Mouse (Mus musculus) c-Kit-negative CD71-positive TER-119-positive erythroid progenitor cells, embryonic 14.5 days (primary cell): ENCODE measurements around the gene Arhgap40.

Source experiments
- DNase-seq: peaks from one replicate; pipeline ENCODE4 v3.0.0-alpha.2; 2013; ENCODE audit warnings: low read depth, low spot score

Gene Arhgap40

GRCm38 (mm10) chr2:158512528-158512927 is at the start of gene Arhgap40:
Gene Arhgap40 (plus strand): TSS chr2:158512796.
- DNase-seq: no peak

- DNase-seq: no peak
These were observed 38.4 kb upstream of the Arhgap40 start for GRCm38 (mm10) chr2:158474159-158474558.

DNA sequence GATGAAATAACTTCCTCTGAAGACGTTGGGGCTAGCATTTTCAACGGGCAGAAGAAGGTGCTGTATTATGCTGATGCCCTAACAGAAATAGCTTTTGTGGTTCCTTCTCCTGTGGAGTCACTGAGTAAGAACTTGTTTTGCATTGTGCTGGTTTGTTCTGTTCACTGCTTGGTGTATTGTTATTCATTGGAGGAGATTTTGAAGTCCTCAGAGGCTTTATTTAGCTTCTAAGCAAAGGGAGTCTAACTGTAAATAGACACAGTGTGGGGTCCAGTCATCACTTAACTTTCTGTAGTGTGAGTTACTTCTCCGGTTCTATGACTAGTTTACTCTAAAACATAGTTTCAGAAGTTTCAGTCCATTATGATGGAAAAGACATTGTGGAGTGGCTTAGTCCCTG is 35.0 kb upstream of the Arhgap40 start:
- DNase-seq: no peak

GRCm38 (mm10) chr2:158498457-158498856 is 14.1 kb upstream of the Arhgap40 start:
- DNase-seq: no peak

DNA sequence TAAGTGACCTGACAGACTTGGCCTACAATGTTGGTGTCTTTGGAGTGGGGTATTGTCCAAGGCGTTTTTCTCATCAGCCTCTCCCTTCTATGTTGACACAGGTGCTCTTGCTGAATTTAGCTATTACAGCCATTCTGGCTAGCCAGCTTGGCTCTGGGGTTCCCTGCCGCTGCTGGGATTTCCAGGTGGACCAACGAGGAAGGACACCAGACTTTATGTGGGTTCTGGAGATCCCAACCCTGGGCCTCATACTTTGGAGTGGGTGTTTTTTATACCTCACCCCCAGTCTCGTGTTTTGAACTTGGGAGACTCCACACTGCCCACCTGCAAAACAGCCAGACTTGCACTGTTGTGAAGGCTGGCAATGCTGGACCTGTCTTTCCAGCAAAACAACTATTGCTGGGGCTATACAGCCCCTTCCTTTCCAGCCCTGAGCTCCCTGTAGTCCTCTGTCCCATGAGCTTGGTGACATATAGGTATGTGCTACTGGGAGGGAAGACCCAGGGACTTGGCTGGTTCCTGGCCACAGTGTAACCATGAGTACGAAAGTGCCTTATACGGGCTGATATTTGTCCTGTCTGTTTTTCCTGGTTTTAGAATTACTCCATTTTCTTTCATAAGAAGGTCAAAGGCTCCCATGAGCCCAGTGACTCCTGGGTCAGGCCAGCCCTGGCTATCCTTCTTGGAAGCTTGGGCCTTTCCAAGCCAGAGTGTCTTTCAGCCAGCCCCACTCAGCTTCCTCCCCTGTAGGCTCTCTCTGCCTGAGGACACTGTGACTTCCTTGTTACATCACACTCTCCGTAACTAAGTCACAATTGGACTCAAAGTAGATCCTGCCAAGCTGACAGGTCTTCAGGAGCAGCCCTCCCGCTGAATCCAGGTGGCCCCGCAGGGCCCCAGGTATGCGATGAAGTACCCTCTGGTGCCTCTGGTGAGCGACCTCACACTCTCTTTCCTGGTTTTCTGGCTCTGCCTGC is 10.5 kb upstream of the Arhgap40 start, which contains the start of gene Adig:
Gene Adig, plus strand, starts transcription at position 777 of the 977 bp plus-strand sequence.
- DNase-seq: no peak

DNA sequence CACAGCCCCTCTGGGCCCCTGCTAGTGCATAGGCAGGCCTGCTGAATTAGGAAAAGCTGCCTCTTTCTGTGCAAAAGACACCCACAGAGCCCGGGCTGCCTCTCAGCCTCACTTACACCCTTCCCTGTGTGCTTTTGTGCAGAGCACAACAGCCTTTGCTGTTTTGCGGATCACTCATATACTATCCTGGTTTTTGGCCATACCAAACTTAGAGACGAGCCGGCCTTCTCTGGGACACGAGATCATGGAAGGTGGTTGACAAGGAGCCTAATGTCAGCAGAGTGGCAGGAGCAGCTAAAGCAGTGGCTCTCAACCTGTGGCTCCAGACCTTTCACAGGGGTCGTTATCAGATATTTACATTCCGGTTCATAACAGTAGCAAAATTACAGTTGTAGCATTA is 9.4 kb upstream of the Arhgap40 start:
- DNase-seq: no peak

- DNase-seq: no peak
These were observed 8.9 kb upstream of the Arhgap40 start for GRCm38 (mm10) chr2:158503671-158504070.

DNA sequence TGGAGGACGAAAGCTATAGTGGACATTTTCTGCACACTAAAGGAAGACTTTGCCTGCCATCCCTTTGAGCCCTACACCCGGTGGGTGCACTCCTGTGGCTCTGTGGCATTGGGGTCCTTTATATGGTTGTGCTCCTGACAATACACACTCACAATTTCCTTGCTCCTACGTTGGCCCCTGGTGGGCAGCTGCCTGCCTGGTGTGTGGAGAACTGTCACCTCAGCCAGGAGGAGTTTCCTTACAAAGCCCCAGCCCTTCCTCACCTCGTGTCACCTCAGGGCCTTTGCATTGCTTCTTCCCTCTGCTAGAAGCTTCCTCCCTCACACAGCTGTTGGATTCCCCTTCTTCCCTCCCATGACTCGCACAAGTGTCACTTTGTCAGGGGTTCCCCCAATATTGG is 6.1 kb upstream of the Arhgap40 start:
- no peak for DNase-seq

DNA sequence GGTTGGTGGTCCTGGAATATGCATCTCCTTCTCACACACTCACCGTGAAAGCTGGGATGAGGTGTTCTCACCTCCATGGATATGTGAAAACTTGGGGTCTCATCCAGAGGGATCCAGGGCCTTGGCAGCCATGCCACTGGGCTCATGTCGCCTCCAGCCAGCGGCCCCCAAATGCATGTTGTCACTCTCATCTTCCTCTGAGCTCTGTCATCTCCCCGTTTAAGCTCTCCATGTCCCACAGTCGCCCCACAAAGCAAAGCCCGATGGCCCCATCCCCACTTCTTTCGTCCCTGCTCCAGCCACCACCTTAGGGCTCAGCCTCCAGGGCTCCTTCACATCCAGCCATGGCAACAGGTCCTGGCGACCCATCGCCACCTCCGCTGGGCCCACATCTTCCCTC is 5.5 kb upstream of the Arhgap40 start:
- no peak for DNase-seq

DNA sequence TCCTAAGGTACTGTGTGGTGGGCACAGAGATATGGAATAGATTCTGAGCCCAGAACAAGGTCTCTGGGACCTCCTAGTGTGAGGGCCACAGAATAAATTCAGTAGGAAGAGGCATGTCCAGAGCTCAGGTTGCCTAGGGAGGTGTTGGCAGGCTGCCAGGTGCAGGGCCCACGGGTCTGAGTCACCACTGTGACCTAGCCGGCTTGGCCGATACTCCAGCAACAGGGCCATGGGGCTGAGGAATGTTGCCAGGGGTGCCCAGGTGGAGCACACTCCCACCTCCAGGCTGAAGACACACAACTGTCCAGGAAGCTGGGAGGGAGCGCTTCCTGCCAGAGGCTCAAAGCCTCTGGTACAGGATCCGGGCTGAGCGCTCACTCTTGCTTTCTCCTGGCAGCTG is 1.9 kb upstream of the Arhgap40 start:
- DNase-seq: no peak

GRCm38 (mm10) chr2:158513821-158514336 is 1.3 kb downstream of the Arhgap40 start:
- DNase-seq: no peak

- DNase-seq: no peak
These were observed 6.0 kb downstream of the Arhgap40 start for GRCm38 (mm10) chr2:158518583-158518982.

DNA sequence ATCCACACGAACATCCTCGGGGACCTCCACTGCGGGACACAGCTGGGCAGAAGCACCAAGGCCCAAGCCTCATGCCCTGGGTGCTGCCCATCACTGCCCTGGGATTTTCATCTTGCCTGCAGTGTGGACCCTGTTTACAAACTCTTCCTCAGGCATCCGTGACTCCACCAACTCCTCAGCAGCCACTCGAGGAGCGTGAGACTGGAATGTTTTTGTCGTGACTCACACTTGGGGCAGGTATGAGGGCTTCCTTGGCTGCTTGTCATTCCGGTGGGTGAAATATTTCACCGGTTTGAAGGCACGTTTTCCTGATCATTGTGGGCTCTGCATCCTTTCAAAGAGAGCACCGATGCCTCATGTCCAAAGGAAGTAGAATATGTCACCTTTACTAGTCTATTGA is 6.5 kb downstream of the Arhgap40 start:
- DNase-seq: no peak

- no peak for DNase-seq
These were observed 7.2 kb downstream of the Arhgap40 start for GRCm38 (mm10) chr2:158519800-158520199.

GRCm38 (mm10) chr2:158523060-158523459 is 10.5 kb downstream of the Arhgap40 start:
- no peak for DNase-seq

DNA sequence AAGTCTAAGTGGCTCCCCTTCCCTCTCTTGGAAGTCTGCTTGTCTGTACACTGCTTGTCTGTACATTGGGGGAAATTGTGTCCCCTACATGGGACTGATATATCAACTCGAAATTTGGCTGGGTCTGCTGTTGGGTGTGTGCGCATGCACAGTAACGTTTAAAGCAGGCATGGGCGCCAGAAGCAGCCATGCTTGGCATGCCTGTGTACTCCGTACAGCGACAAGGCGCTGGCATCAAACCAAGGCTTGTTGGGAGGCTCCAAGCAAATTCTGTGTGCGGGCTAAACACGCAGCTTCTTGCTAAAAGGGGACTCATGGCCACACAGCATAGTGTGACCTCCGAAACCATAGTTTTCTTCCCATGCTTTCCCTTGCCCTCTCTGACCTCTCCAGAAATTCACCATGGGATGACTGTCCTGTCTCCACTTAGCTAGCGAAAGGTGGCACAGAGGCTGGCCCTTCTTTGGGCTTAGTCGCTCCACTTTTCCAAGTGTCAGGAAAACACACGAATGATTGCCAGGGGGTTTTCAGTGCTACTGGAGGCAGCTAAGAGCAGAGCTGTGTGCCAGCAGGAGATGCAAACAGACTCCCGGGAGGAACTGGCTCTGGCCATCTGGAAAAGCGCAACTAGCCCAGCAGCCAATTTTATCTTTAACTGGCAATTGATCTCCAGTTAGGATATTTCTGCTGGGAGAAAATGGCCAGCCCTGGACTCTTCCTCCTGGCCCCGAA is 11.7 kb downstream of the Arhgap40 start:
- DNase-seq: no peak

DNA sequence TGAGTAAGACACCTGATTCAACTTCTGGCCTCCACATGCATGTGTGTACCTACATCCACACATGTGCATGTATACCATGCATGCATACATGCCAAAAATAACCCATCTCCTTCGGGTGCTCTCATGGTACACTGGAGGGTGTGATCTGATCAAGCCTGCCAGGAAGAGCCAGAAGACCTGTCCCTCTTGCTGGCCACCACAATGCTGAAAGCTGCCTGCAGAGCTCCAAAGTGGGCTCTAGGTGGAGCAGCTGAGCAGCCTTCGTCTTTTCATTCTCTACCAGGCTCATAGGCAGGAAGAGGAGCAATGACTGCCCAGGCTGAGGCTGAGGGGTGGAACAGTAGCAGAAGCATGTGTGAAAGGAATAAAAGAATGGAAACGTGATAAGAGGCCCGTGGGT is 21.5 kb downstream of the Arhgap40 start:
- DNase-seq: no peak

DNA sequence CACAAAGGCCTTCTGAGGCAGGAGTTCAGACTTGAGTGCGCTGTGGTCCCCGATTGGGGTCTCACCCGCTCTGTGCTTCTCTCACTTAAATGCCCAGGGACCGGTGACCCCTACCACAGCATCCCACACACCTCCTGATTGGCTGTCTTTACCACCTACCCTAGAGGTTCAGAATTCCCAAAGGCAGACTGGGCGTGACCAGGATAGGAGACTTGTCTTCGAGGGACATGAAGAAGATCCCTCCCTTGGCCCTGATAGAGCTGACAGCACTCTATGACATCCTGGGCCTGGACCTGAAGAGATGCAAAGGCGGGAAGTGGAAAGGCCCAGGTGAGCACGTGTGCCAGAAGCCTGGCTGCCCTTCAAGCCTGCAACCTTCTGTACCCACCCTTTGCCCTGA is 22.0 kb downstream of the Arhgap40 start:
- DNase-seq: no peak

DNA sequence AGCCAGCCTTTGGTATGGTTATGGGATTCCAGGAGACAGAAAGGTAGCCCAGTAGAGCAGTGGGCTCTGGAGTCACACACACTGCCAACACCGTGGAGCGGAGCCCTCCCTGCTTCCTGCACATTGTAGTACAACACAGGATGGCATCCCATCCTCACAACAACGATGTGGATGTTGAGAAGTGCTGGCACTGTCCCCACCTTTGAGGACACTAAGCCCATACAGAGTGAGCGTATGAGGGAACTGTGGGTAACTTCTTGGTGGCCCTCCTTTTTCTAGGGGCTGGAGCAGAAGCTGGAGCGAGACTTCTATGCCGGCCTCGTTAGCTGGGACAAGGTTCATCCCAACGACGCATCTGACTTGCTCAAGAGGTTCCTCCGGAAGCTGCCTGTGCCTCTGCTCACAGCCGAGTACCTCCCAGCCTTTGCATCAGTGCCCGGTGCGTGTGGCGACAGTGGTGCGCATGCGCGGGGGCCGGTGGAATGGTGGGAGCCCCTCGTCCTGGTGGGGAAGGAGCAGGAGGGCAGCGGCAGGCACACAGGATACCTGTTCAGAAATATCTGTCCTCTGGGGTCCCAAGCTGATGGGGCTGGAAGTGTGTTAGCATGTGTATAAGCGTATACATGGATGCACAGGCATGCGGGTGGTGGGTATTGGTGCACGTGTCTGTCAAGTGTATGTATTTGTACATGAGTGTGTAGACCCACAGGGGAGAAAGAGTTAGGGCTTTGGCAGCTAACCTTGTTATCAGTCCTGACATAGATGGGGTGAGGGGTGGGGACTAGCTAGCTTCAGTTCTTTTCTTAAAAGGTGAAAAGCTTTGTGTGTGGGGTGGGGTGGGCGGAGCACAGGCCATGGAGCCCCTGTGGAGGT is 27.1 kb downstream of the Arhgap40 start:
- no peak for DNase-seq

DNA sequence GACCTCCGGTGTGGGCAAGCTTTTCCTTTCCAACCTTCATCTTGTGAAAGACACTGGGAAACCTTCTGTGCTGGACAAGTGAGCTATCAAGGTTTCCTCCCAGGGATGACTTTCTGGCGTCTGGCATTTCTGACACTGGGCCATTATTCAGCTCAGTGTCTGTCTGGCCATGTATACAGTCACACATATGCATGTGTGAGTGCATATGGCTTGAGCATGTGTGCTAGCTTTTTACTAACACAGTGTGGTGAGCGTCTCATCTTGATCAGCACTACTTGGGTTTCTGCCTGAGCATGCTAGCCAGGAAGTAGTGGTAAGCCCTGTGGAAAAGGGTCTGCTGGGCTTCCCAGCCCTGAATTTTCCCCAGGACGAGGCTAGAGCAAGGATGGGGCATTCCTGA is 28.7 kb downstream of the Arhgap40 start:
- no peak for DNase-seq

- no peak for DNase-seq
These were observed 32.7 kb downstream of the Arhgap40 start for GRCm38 (mm10) chr2:158545266-158545665.
